ENCODE assay signal across 9 mouse cellular contexts in genomic region chr2:104034832-104035472, GRCm38 (mm10). TPM values are rescaled to one million over a fixed set of nuclear protein-coding genes. Genes with fewer than 3 reads are reported as not detected.
DNase-seq lines count a peak whose midpoint lies in the region; ATAC-seq and TF ChIP-seq lines count a peak whose summit lies in the region.
"Had no signal": no experiment of that assay in that cellular context is flagged by ENCODE, and none has a peak within 500 bp of the region (broad histone marks: within the 10 kb centered on the region; RNA-seq: fewer than 3 reads in every experiment).

No protein-coding gene starts in this region.

- H3K36me3 ChIP-seq in ES-Bruce4 (ENCODE audit: control insufficient read depth, insufficient read depth, low read length, poor library complexity, severe bottlenecking) = peaks cover 5% of the 10 kb centered on the region; the same call in 1 of the 2 replicates
- peaks cover 86% of the 10 kb centered on the region for H3K36me3 ChIP-seq in liver, embryonic 15.5 days (replicated peaks)

- H3K4me1 ChIP-seq in ES-Bruce4 (ENCODE audit: control insufficient read depth, insufficient read depth, low read length) = no peaks in the 10 kb centered on the region
- H3K4me1 ChIP-seq in liver, embryonic 15.5 days (replicated peaks) = peaks cover 10% of the 10 kb centered on the region

- H3K27me3 ChIP-seq in ES-Bruce4 (ENCODE audit: control insufficient read depth, insufficient read depth, low read length, poor library complexity, severe bottlenecking) = no peaks in the 10 kb centered on the region
- H3K27me3 ChIP-seq in liver, embryonic 15.5 days = no peaks in the 10 kb centered on the region
- H3K27me3 ChIP-seq: heart, embryonic 15.5 days had no signal

- H3K9me3 ChIP-seq in ES-Bruce4 (replicated peaks; ENCODE audit: control insufficient read depth, insufficient read depth, low read length, poor library complexity, severe bottlenecking) = no peaks in the 10 kb centered on the region
- no peaks in the 10 kb centered on the region for H3K9me3 ChIP-seq in liver, embryonic 15.5 days (replicated peaks)
- H3K9me3 ChIP-seq: heart, embryonic 15.5 days had no signal

- no peak for TF ChIP-seq POLR2A in ES-Bruce4 (IDR thresholded peaks at IDR 0.05; ENCODE audit: insufficient read depth, low read length)

- DNase-seq in adrenal gland, adult 8-10 months = peak; percentile 53
- DNase-seq in embryo, embryonic 11 days = peak; percentile 71
- DNase-seq in gastrocnemius, postnatal 36 days = peak; percentile 30 to 31
- DNase-seq in kidney, postnatal 36 days = peak; percentile 54 to 73
- peak; percentile 59 for DNase-seq in ovary, postnatal 14 days (ENCODE audit: low spot score)
- peak; percentile 57 for DNase-seq in thymus, postnatal 4 days

- no peak overlapping the region for H3K9ac ChIP-seq in ES-Bruce4 (ENCODE audit: low read depth, poor library complexity, severe bottlenecking)
- H3K9ac ChIP-seq in liver, embryonic 15.5 days = no peak overlapping the region
- H3K9ac ChIP-seq: heart, embryonic 15.5 days had no signal

- H3K27ac ChIP-seq in ES-Bruce4 (ENCODE audit: insufficient read depth, low read length) = no peak overlapping the region
- H3K27ac ChIP-seq in liver, embryonic 15.5 days (replicated peaks) = peak overlapping the region; percentile 34; the same call in 1 of the 2 replicates
- H3K27ac ChIP-seq: heart, embryonic 15.5 days had no signal

- no peak overlapping the region for H3K4me3 ChIP-seq in ES-Bruce4 (ENCODE audit: low read depth, low read length)
- H3K4me3 ChIP-seq in liver, embryonic 15.5 days (replicated peaks) = no peak overlapping the region
- H3K4me3 ChIP-seq: heart, embryonic 15.5 days had no signal

- peak; percentile 24 for TF ChIP-seq CTCF in ES-Bruce4 (IDR thresholded peaks at IDR 0.05; ENCODE audit: low read depth, low read length)

- 34% methylated on average over 3 of the region's 3 CpGs for WGBS in liver, embryonic 15.5 days (ENCODE audit: insufficient replicate concordance)

- H3K4me2 ChIP-seq in liver, embryonic 15.5 days = no peak overlapping the region
- H3K4me2 ChIP-seq: heart, embryonic 15.5 days had no signal

- no peak for TF ChIP-seq EP300 in ES-Bruce4 (IDR thresholded peaks at IDR 0.05; ENCODE audit: insufficient read depth, low read depth, low read length)

- ATAC-seq in liver, embryonic 15.5 days (ENCODE audit: insufficient read depth) = peak; percentile 49; the same call in 1 of the 2 replicates

- intact Hi-C loops in gastrocnemius, postnatal 36 days (cut with DNase I) = loop anchor here (10.0 kb wide), 3 partner anchors 90 to 550 kb away; partner anchors contain the start of gene A930018P22Rik

RNA-seq across cellular contexts. Expression of gene 4931422A03Rik, which starts 6.8 kb away (rescaled TPM):
- polyA plus RNA-seq in ES-Bruce4 (2011; ENCODE audit: insufficient read depth, insufficient read length, low read depth, missing spikeins) = not detected in 2 replicates
- total RNA-seq in adrenal gland, adult 8-10 months (2022) = not detected
- total RNA-seq in gastrocnemius, postnatal 36 days (2021) = not detected
- 1.4 and 1.7 TPM in 2 replicates for polyA plus RNA-seq in liver, embryonic 15.5 days (2015; fragmentation: Nextera tagmentation; extraction: Ambion mirVana)

RNA-seq across cellular contexts. Expression of gene Fbxo3, which starts 7.4 kb away (rescaled TPM):
- polyA plus RNA-seq in ES-Bruce4 (2011; ENCODE audit: insufficient read depth, insufficient read length, low read depth, missing spikeins) = 36.5 and 41.1 TPM in 2 replicates
- 10 to 100 TPM; 88.1 to 93.9 (median 93.1) TPM for total RNA-seq in adrenal gland, adult 8-10 months (2022)
- 10 to 100 TPM; 47.6 to 53.0 TPM for total RNA-seq in gastrocnemius, postnatal 36 days (2021)
- polyA plus RNA-seq in liver, embryonic 15.5 days (2015; fragmentation: Nextera tagmentation; extraction: Ambion mirVana) = 46.4 and 50.0 TPM in 2 replicates

RNA-seq across cellular contexts. Expression of gene Gm10912, which starts 30.7 kb away (rescaled TPM):
- not detected in 2 replicates for polyA plus RNA-seq in ES-Bruce4 (2011; ENCODE audit: insufficient read depth, insufficient read length, low read depth, missing spikeins)
- total RNA-seq in adrenal gland, adult 8-10 months (2022) = under 1 TPM; 0.30 to 0.68 (median 0.64) TPM
- total RNA-seq in gastrocnemius, postnatal 36 days (2021) = under 1 TPM; 0.25 to 0.26 TPM
- 0.10 and 0.13 TPM in 2 replicates for polyA plus RNA-seq in liver, embryonic 15.5 days (2015; fragmentation: Nextera tagmentation; extraction: Ambion mirVana)

RNA-seq across cellular contexts. Expression of gene Gm10799, which starts 33.4 kb away (rescaled TPM):
- polyA plus RNA-seq in ES-Bruce4 (2011; ENCODE audit: insufficient read depth, insufficient read length, low read depth, missing spikeins) = not detected in 2 replicates
- not detected for total RNA-seq in adrenal gland, adult 8-10 months (2022)
- total RNA-seq in gastrocnemius, postnatal 36 days (2021) = not detected
- not detected in 2 replicates for polyA plus RNA-seq in liver, embryonic 15.5 days (2015; fragmentation: Nextera tagmentation; extraction: Ambion mirVana)
- polyA plus RNA-seq: heart, embryonic 15.5 days had no signal

RNA-seq across cellular contexts. Expression of gene Cd59b, which starts 34.7 kb away (rescaled TPM):
- 11.7 and 12.2 TPM in 2 replicates for polyA plus RNA-seq in ES-Bruce4 (2011; ENCODE audit: insufficient read depth, insufficient read length, low read depth, missing spikeins)
- total RNA-seq in adrenal gland, adult 8-10 months (2022) = 10 to 100 TPM; 10.7 to 13.2 (median 11.5) TPM
- 1 to 10 TPM; 1.6 to 2.9 TPM for total RNA-seq in gastrocnemius, postnatal 36 days (2021)
- polyA plus RNA-seq in liver, embryonic 15.5 days (2015; fragmentation: Nextera tagmentation; extraction: Ambion mirVana) = 11.0 and 11.4 TPM in 2 replicates
